Mouse (Mus musculus) layer of hippocampus, adult 9-10 months (tissue): Measurements from ENCODE around the gene Cdt1.

Experiments
- DNase-seq: peaks from one replicate; pipeline ENCODE4 v3.0.0; 2022; ENCODE audit warnings: low spot score

Cdt1 gene

DNA sequence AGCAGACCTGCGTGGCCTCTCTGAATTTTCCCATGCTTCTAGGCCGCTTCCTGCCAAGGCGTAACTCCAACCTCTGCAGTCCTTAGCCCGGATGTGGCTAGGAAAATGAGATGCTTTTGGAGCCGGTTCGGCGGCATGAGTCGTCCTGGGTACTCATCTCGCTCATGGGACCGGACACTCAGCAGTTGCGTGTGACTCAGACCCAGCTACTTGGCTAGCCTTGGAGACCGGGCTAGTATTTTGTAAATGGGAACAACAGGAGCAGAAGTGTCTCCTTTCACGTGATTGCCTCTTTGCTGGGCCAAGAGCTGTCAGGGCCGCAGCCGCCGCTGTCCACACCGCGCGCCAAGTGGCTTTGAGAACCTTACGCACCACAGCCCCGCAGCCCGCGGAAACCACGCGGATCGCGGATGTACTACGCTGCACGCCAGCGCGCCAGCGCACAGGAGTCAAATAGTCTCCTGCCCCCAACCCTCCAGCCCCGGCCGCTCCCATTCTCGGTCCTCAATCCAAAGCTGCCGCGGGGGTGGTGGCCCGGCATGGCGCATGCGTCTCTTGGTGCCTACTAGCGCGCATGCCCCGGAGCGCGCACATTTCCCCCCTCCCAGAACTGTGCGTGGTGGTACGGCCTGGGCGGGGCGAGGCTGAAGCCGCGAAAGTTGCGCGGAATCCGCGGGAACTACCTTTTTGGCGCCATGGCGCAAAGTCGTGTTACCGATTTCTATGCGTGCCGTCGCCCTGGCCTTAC, at the start of gene Cdt1:
TSS of gene Cdt1 (plus strand) at position 655 of the 748 bp plus-strand sequence.
- peak; percentile 89 for DNase-seq

DNA sequence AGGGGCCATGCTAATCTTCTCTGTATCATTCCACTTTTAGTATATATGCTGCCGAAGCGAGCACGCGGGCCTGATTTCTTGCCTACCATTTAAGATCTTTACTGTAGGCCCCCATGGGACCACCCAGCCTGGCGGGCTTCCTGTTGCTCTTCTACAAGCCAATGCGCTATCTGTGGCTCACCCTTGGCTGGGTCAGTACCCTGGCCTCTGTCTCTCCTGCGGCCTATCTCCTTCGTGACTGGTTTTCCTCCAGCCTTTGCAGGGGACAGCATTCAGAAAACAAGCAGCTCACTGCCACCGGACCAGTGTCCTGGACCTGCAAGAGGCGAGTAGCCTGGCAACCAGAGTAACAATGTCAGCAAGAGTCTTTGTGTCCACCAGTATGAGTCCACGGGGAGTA, 47.2 kb upstream of the Cdt1 start:
- no peak for DNase-seq

GRCm38 (mm10) chr8:122522796-122523651, 44.8 kb upstream of the Cdt1 start:
- no peak for DNase-seq

GRCm38 (mm10) chr8:122523652-122524360, 44.0 kb upstream of the Cdt1 start:
- DNase-seq = no peak

DNA sequence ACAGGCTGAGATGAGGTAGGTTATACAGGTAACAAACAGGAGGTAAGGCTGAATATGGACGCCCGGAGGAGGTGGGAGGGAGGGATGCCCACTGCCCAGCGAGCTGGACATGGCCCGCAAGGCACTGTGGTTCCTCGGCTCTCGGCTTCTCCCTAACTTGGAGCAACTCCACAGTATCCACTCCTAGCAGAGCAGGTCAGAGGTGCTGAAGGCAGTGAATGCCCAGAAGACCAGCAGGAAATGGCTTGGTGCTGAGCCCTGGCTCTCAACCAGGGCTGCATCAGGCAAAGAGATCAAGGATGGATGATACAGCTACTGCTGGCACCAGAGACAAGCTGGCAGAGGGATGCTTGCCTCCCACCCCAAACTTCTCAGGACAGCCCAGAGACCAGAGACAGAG, 43.3 kb upstream of the Cdt1 start:
- no peak for DNase-seq

DNA sequence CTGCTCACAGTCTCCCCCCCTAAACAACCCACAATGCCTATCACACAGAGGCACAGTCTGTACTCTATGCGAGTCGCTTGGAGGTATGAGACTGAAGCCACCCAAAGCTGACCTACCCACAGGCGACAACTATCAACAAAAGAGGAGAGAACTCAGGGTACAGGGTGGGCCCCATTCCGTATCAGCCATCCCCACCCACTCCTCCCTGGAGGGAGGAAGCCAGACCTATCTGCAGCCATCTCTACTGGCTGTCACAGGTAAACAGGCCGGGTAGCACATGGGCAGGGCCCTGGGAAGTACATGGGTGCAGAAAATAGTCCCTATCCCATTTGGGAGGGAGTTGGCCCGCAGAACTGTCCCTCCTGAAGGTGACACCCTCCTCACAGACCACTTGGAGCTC, 42.8 kb upstream of the Cdt1 start:
- no peak for DNase-seq

GRCm38 (mm10) chr8:122526084-122526483, 41.7 kb upstream of the Cdt1 start:
- no peak for DNase-seq

GRCm38 (mm10) chr8:122526526-122527170, 41.2 kb upstream of the Cdt1 start:
- no peak for DNase-seq

DNA sequence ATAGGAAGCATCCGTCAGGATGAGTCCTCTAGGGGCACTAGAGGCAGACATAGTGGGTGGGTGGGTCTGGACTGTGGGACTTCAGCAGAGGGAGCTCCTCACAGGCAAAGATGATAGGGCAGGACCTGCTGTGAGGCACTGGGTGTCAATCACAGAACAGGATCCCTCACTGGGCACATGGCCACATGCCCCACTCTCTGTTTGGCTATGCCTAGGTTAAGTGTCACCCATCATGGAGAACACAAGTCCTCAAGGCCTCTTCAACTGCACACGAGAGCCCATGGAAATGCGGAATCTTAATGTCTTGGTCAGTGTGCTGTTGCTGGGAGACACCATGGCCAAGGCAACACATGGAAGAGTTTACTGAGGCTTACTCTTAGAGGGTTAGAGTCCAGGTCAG, 39.9 kb upstream of the Cdt1 start:
- no peak for DNase-seq

- no peak for DNase-seq
Measured at GRCm38 (mm10) chr8:122529159-122529558, 38.7 kb upstream of the Cdt1 start.

DNA sequence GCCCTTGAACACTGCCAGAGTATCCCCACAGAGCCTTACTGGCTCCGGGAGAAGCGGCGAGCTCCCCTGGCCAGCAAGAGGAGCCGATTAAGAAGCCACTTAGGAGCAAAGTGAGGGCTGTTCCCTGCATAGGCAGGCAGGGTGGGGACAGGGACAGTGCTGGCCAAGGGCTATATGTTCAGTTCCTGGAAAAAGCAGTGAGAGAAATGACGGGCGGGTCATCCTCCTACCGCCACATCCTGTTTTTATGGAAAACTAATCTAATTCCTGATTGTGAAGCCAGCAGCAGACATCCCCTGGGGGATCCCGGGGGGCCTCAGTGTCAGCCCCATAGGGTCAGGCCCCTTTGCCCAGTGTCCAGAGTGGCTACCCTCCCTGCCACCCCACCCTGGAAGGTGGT, 36.5 kb upstream of the Cdt1 start:
- DNase-seq = no peak

DNA sequence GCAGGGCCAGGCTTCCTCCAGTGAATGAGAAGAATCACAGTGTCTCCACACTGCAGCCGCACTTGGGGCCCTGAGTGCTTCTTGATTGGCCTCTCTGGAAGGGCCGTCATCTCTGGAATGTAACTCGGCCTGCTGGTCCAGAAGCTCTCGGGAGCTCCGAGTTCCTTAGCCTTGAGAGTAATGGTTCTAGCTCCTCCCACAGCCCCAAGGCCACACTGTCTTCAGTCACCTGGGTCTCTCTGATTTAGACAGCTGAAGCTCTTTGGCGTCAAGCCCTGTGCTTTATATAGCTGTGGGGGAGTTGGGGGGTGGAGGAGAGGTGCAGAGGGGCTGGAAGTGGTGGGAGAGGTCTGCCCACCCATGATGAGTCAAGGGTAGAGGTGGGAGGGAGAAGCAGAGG, 30.8 kb upstream of the Cdt1 start:
- DNase-seq = no peak

DNA sequence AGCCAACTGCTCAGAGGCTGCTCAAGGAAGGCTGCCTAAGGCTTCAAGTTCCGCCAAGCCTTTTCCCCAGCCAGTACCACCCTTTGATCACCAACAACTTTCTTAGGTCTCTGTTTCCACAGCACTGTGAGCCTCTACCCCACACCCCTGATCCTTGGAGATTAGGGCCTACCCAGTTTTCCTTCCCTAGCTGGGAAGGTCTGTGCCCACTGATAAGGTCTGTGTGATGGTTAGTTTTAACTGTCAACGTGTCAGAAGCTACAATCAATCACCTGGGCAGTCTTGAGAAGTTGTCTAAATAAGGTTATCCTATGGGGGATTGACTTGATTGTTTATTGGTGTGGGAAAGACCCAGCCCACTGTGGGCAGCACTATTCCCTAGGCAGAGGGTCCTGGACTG, 30.0 kb upstream of the Cdt1 start:
- DNase-seq = no peak

- no peak for DNase-seq
Measured at GRCm38 (mm10) chr8:122538310-122539076, 29.3 kb upstream of the Cdt1 start.

GRCm38 (mm10) chr8:122544138-122544537, 23.7 kb upstream of the Cdt1 start:
- DNase-seq = no peak

GRCm38 (mm10) chr8:122546066-122546755, 21.6 kb upstream of the Cdt1 start:
- DNase-seq = no peak

- no peak for DNase-seq
Measured at GRCm38 (mm10) chr8:122546811-122547453, 20.9 kb upstream of the Cdt1 start.

GRCm38 (mm10) chr8:122547815-122548214, 20.0 kb upstream of the Cdt1 start:
- DNase-seq = no peak

GRCm38 (mm10) chr8:122548331-122548730, 19.5 kb upstream of the Cdt1 start:
- DNase-seq = no peak

- no peak for DNase-seq
Measured at GRCm38 (mm10) chr8:122548891-122549439, 18.9 kb upstream of the Cdt1 start.
